Mouse (Mus musculus) small intestine, adult 2 months (tissue): ENCODE data around the gene Fbln5.

ENCODE experiments used
- CTCF ChIP-seq: fragments of 200-500 bp; IDR thresholded peaks from 2 replicates; pipeline ENCODE4 v1.5.1; 2012; ENCODE audit warnings: low read depth, mild to moderate bottlenecking, control low read depth, inconsistent platforms, low read length, moderate library complexity, mixed read lengths; ENCODE audit not compliant: insufficient replicate concordance, insufficient read length; ENCODE audit errors: extremely low read depth
- POLR2A ChIP-seq: fragments of 200-500 bp; IDR thresholded peaks from 2 replicates; pipeline ENCODE4 v1.6.1; 2012; ENCODE audit warnings: low read depth, mild to moderate bottlenecking, control low read depth, inconsistent platforms, low read length, moderate library complexity

GRCm38 (mm10) chr12:101854336-101854735 lies 35.5 kb upstream of the Fbln5 start:
- TF ChIP-seq POLR2A (no peak), CTCF (no peak)
